Mouse (Mus musculus) forebrain, embryonic 10.5 days (tissue): ENCODE data around the gene Gadl1. TPM values are rescaled to one million over a fixed set of nuclear protein-coding genes. Genes with fewer than 3 reads are reported as not detected.

Experiments used
- DNase-seq: peaks from one replicate; pipeline ENCODE4 v3.0.0-alpha.2; 2017; ENCODE audit warnings: low spot score; ENCODE audit errors: extremely low spot score
- H3K27ac ChIP-seq: fragments of 300-500 bp; sonication (generic); 2 replicates; pipeline ENCODE4 v1.5.1; 2016; ENCODE audit warnings: mild to moderate bottlenecking
- H3K27me3 ChIP-seq: fragments of 300-500 bp; sonication (generic); 2 replicates; pipeline ENCODE4 v1.6.1; 2016; ENCODE audit warnings: mild to moderate bottlenecking; ENCODE audit not compliant: poor library complexity, severe bottlenecking
- H3K36me3 ChIP-seq: fragments of 300-500 bp; sonication (generic); replicated peaks from 2 replicates; pipeline ENCODE4 v1.6.1; 2016; ENCODE audit warnings: mild to moderate bottlenecking, moderate library complexity
- H3K4me1 ChIP-seq: fragments of 300-500 bp; sonication (generic); 2 replicates; pipeline ENCODE4 v1.6.1; 2016
- H3K4me3 ChIP-seq: fragments of 300-500 bp; sonication (generic); 2 replicates; pipeline ENCODE4 v1.5.1; 2016; ENCODE audit warnings: mild to moderate bottlenecking, moderate library complexity
- H3K9me3 ChIP-seq: fragments of 300-500 bp; sonication (generic); 2 replicates; pipeline ENCODE4 v1.6.1; 2016; ENCODE audit warnings: mild to moderate bottlenecking, moderate library complexity
- WGBS: fragments of 180-500 bp; shearing (Covaris S2); methylation state at CpG from one replicate; pipeline ENCODE4 v1.1.7; 2016; 5-methylcytosine and 5-hydroxymethylcytosine counted together
- polyA plus RNA-seq: library from polyadenylated mRNA; unstranded; fragments of >200 nt; fragmentation: Nextera tagmentation; extraction: Ambion mirVana; gene quantifications from 2 replicates; pipeline ENCODE4 v1.2.1, GENCODE M21; 2016

The Gadl1 gene
- polyA plus RNA-seq, 1 experiment from 2014 or later = 0.26 TPM

GRCm38 (mm10) chr9:115908325-115908724 lies 930 bp upstream of the Gadl1 start:
- 9% methylated on average over 15 of the region's 15 CpGs for WGBS
- Histone ChIP-seq H3K27ac (peak overlapping the region; percentile 20; the same call in 1 of the 2 replicates), H3K36me3 (no peaks in the 10 kb centered on the region), H3K4me1 (peaks cover 13% of the 10 kb centered on the region), H3K27me3 (no peaks in the 10 kb centered on the region; the same call in 1 of the 2 replicates), H3K4me3 (peak overlapping the region; percentile 24; the same call in 1 of the 2 replicates), H3K9me3 (no peaks in the 10 kb centered on the region)
- DNase-seq = no peak

- Histone ChIP-seq H3K27ac (no peak overlapping the region), H3K9me3 (no peaks in the 10 kb centered on the region), H3K4me3 (no peak overlapping the region), H3K4me1 (peaks cover 3% of the 10 kb centered on the region; the same call in 1 of the 2 replicates), H3K36me3 (no peaks in the 10 kb centered on the region), H3K27me3 (no peaks in the 10 kb centered on the region)
- 77% methylated on average over 7 of the region's 7 CpGs for whole genome bisulfite sequencing
- no peak for DNase-seq
Observed at GRCm38 (mm10) chr9:115914006-115914405, 4.8 kb downstream of the Gadl1 start.

GRCm38 (mm10) chr9:115915586-115916270 lies 6.5 kb downstream of the Gadl1 start:
- Histone ChIP-seq H3K4me1 (no peaks in the 10 kb centered on the region), H3K27ac (no peak overlapping the region), H3K4me3 (no peak overlapping the region), H3K9me3 (no peaks in the 10 kb centered on the region), H3K27me3 (no peaks in the 10 kb centered on the region), H3K36me3 (no peaks in the 10 kb centered on the region)
- DNase-seq = no peak
- WGBS = 88% methylated on average over 14 of the region's 14 CpGs

- DNase-seq = no peak
- WGBS = 95% methylated on average over 3 of the region's 3 CpGs
- H3K27ac ChIP-seq = no peak overlapping the region
- no peaks in the 10 kb centered on the region for H3K36me3 ChIP-seq
- H3K9me3 ChIP-seq = no peaks in the 10 kb centered on the region
- H3K4me1 ChIP-seq = no peaks in the 10 kb centered on the region
- H3K27me3 ChIP-seq = no peaks in the 10 kb centered on the region
- no peak overlapping the region for H3K4me3 ChIP-seq
Observed at GRCm38 (mm10) chr9:115919736-115920135, 10.5 kb downstream of the Gadl1 start.

- no peaks in the 10 kb centered on the region for H3K4me1 ChIP-seq
- H3K27me3 ChIP-seq = no peaks in the 10 kb centered on the region
- no peak for DNase-seq
- no peak overlapping the region for H3K27ac ChIP-seq
- H3K4me3 ChIP-seq = no peak overlapping the region
- no peaks in the 10 kb centered on the region for H3K36me3 ChIP-seq
- no peaks in the 10 kb centered on the region for H3K9me3 ChIP-seq
- 92% methylated on average over 10 of the region's 10 CpGs for WGBS
Observed at GRCm38 (mm10) chr9:115922662-115923061, 13.4 kb downstream of the Gadl1 start.

GRCm38 (mm10) chr9:115924094-115924493 lies 14.8 kb downstream of the Gadl1 start:
- 100% methylated on average over 1 of the region's 1 CpGs for WGBS
- Histone ChIP-seq H3K9me3 (no peaks in the 10 kb centered on the region), H3K27ac (no peak overlapping the region), H3K4me1 (no peaks in the 10 kb centered on the region), H3K36me3 (no peaks in the 10 kb centered on the region), H3K4me3 (no peak overlapping the region), H3K27me3 (no peaks in the 10 kb centered on the region)
- no peak for DNase-seq

GRCm38 (mm10) chr9:115931803-115932202 lies 22.5 kb downstream of the Gadl1 start:
- no peaks in the 10 kb centered on the region for H3K36me3 ChIP-seq
- peaks cover 10% of the 10 kb centered on the region; the same call in 1 of the 2 replicates for H3K4me1 ChIP-seq
- H3K27ac ChIP-seq = no peak overlapping the region
- no peaks in the 10 kb centered on the region for H3K9me3 ChIP-seq
- H3K27me3 ChIP-seq = no peaks in the 10 kb centered on the region
- DNase-seq = no peak
- H3K4me3 ChIP-seq = no peak overlapping the region
- WGBS = 94% methylated on average over 2 of the region's 2 CpGs

- Histone ChIP-seq H3K4me1 (peaks cover 10% of the 10 kb centered on the region; the same call in 1 of the 2 replicates), H3K36me3 (no peaks in the 10 kb centered on the region), H3K9me3 (0 out of 2 replicates have a peak, but pooled peaks cover under 1% of the 10 kb centered on the region), H3K4me3 (no peak overlapping the region), H3K27me3 (no peaks in the 10 kb centered on the region), H3K27ac (no peak overlapping the region)
- 94% methylated on average over 4 of the region's 4 CpGs for WGBS
- DNase-seq = no peak
Observed at GRCm38 (mm10) chr9:115932741-115933140, 23.5 kb downstream of the Gadl1 start.

GRCm38 (mm10) chr9:115933243-115933964 lies 24.1 kb downstream of the Gadl1 start:
- Histone ChIP-seq H3K9me3 (0 out of 2 replicates have a peak, but pooled peaks cover 4% of the 10 kb centered on the region), H3K27ac (no peak overlapping the region), H3K4me1 (peaks cover 10% of the 10 kb centered on the region; the same call in 1 of the 2 replicates), H3K4me3 (no peak overlapping the region), H3K27me3 (no peaks in the 10 kb centered on the region), H3K36me3 (no peaks in the 10 kb centered on the region)
- WGBS = 60% methylated on average over 7 of the region's 7 CpGs
- DNase-seq = no peak

- WGBS = 92% methylated on average over 11 of the region's 11 CpGs
- DNase-seq = no peak
Observed at GRCm38 (mm10) chr9:115934288-115934687, 25.0 kb downstream of the Gadl1 start.

GRCm38 (mm10) chr9:115936350-115936749 lies 27.1 kb downstream of the Gadl1 start:
- no peak overlapping the region for H3K27ac ChIP-seq
- peaks cover 10% of the 10 kb centered on the region; the same call in 1 of the 2 replicates for H3K4me1 ChIP-seq
- 0 out of 2 replicates have a peak, but pooled peaks cover 4% of the 10 kb centered on the region for H3K9me3 ChIP-seq
- H3K27me3 ChIP-seq = no peaks in the 10 kb centered on the region
- WGBS = 88% methylated on average over 2 of the region's 2 CpGs
- no peak overlapping the region for H3K4me3 ChIP-seq
- no peaks in the 10 kb centered on the region for H3K36me3 ChIP-seq
- DNase-seq = no peak

More at GRCm38 (mm10) chr9:115934288-115934687, 25.0 kb downstream of the Gadl1 start:
- H3K9me3 ChIP-seq = 0 out of 2 replicates have a peak, but pooled peaks cover 4% of the 10 kb centered on the region
- no peak overlapping the region for H3K27ac ChIP-seq
- no peak overlapping the region for H3K4me3 ChIP-seq
- no peaks in the 10 kb centered on the region for H3K27me3 ChIP-seq
- H3K4me1 ChIP-seq = peaks cover 10% of the 10 kb centered on the region; the same call in 1 of the 2 replicates
- H3K36me3 ChIP-seq = no peaks in the 10 kb centered on the region

- Histone ChIP-seq H3K27me3 (no peaks in the 10 kb centered on the region), H3K36me3 (no peaks in the 10 kb centered on the region), H3K4me3 (no peak overlapping the region), H3K4me1 (peaks cover 18% of the 10 kb centered on the region), H3K9me3 (0 out of 2 replicates have a peak, but pooled peaks cover 4% of the 10 kb centered on the region), H3K27ac (no peak overlapping the region)
- 91% methylated on average over 5 of the region's 5 CpGs for WGBS
- DNase-seq = no peak
Observed at GRCm38 (mm10) chr9:115937915-115938314, 28.7 kb downstream of the Gadl1 start.

GRCm38 (mm10) chr9:115939420-115939819 lies 30.2 kb downstream of the Gadl1 start:
- 89% methylated on average over 3 of the region's 3 CpGs for WGBS
- H3K9me3 ChIP-seq = 0 out of 2 replicates have a peak, but pooled peaks cover 4% of the 10 kb centered on the region
- H3K4me1 ChIP-seq = peaks cover 22% of the 10 kb centered on the region
- H3K27ac ChIP-seq = no peak overlapping the region
- no peak for DNase-seq
- no peaks in the 10 kb centered on the region for H3K27me3 ChIP-seq
- no peak overlapping the region for H3K4me3 ChIP-seq
- no peaks in the 10 kb centered on the region for H3K36me3 ChIP-seq
